Mouse (Mus musculus) midbrain, postnatal 0 days (tissue): ENCODE data around the gene Tnni3k. TPM values are rescaled to one million over a fixed set of nuclear protein-coding genes. Genes with fewer than 3 reads are reported as not detected.
A peak's percentile ranks its signal among the peaks of the same experiment; 100 is the strongest.

Experiments
- ATAC-seq: fragments of 200-750 bp; cut with Nextera tagmentation; 2 replicates; pipeline ENCODE4 v1.8.0; 2017; ENCODE audit warnings: moderate number of reproducible peaks, mild to moderate bottlenecking, moderate TSS enrichment, moderate library complexity; ENCODE audit not compliant: low FRiP score
- DNase-seq: peaks from one replicate; pipeline ENCODE4 v3.0.0-alpha.2; 2015; ENCODE audit warnings: low spot score
- H3K27ac ChIP-seq: fragments of 300-500 bp; sonication (generic); 2 replicates; pipeline ENCODE4 v1.5.1; 2014; ENCODE audit warnings: low read depth, mild to moderate bottlenecking, low read length, mixed read lengths
- H3K27me3 ChIP-seq: fragments of 300-500 bp; sonication (generic); 2 replicates; pipeline ENCODE4 v1.6.1; 2014; ENCODE audit warnings: low read length, control low read depth, mixed read lengths; ENCODE audit not compliant: insufficient read depth
- H3K36me3 ChIP-seq: fragments of 300-500 bp; sonication (generic); 2 replicates; pipeline ENCODE4 v1.6.1; 2014; ENCODE audit warnings: low read length, control low read depth, mixed read lengths; ENCODE audit not compliant: insufficient read depth
- H3K4me1 ChIP-seq: fragments of 300-500 bp; sonication (generic); 2 replicates; pipeline ENCODE4 v1.6.1; 2014; ENCODE audit warnings: mild to moderate bottlenecking, control low read depth, antibody characterized with exemption, low read length, mixed read lengths; ENCODE audit not compliant: insufficient read depth
- H3K4me2 ChIP-seq: fragments of 300-500 bp; sonication (generic); 2 replicates; pipeline ENCODE4 v1.6.1; 2014; ENCODE audit warnings: low read depth, mild to moderate bottlenecking, low read length, mixed read lengths; ENCODE audit not compliant: poor library complexity, severe bottlenecking
- H3K4me3 ChIP-seq: fragments of 300-500 bp; sonication (generic); 2 replicates; pipeline ENCODE4 v1.5.1; 2014; ENCODE audit warnings: low read depth, mild to moderate bottlenecking, low read length, moderate library complexity
- H3K9ac ChIP-seq: fragments of 300-500 bp; sonication (generic); replicated peaks from 2 replicates; pipeline ENCODE4 v1.6.1; 2014; ENCODE audit warnings: mild to moderate bottlenecking, low read length, moderate library complexity, mixed read lengths; ENCODE audit not compliant: poor library complexity, severe bottlenecking
- H3K9me3 ChIP-seq: fragments of 300-500 bp; sonication (generic); 2 replicates; pipeline ENCODE4 v1.6.1; 2016; ENCODE audit warnings: low read length, control low read depth
- CTCF ChIP-seq: IDR thresholded peaks from 2 replicates; pipeline ENCODE4 v1.5.1; 2016; ENCODE audit warnings: antibody characterized with exemption, mild to moderate bottlenecking
- WGBS: fragments of 180-500 bp; shearing (Covaris S2); extraction: QIAGEN DNeasy Blood & Tissue Kit; methylation state at CpG from one replicate; pipeline ENCODE4 v1.1.7; 2014; 5-methylcytosine and 5-hydroxymethylcytosine counted together
- polyA plus RNA-seq: library from polyadenylated mRNA; unstranded; fragments of >200 nt; fragmentation: Nextera tagmentation; extraction: Ambion mirVana; gene quantifications from 2 replicates; pipeline ENCODE4 v1.2.1, GENCODE M21; 2015
- total RNA-seq: library from RNA; depleted of rRNA; stranded (reverse); fragments of >200 nt; gene quantifications from 2 replicates; pipeline ENCODE4 v1.2.3, GENCODE M21; 2014

Gene Tnni3k
- total and polyA plus RNA-seq, 2 experiments from 2014 or later, result not detected

GRCm38 (mm10) chr3:154979101-154979500 is 76.1 kb downstream of the Tnni3k start:
- Histone ChIP-seq H3K9ac (no peak overlapping the region), H3K4me3 (no peak overlapping the region), H3K27me3 (no peaks in the 10 kb centered on the region), H3K9me3 (no peaks in the 10 kb centered on the region), H3K4me2 (no peak overlapping the region), H3K4me1 (no peaks in the 10 kb centered on the region), H3K27ac (no peak overlapping the region), H3K36me3 (no peaks in the 10 kb centered on the region)
- TF ChIP-seq CTCF, result no peak
- 84% methylated on average over 7 of the region's 7 CpGs for WGBS
- no peak for ATAC-seq
- no peak for DNase-seq

GRCm38 (mm10) chr3:154971626-154972025 is 83.6 kb downstream of the Tnni3k start:
- no peak overlapping the region for H3K27ac ChIP-seq
- H3K4me2 ChIP-seq, result no peak overlapping the region
- DNase-seq, result no peak
- WGBS, result 58% methylated on average over 1 of the region's 1 CpGs
- H3K27me3 ChIP-seq, result no peaks in the 10 kb centered on the region
- H3K9ac ChIP-seq, result no peak overlapping the region
- no peak for ATAC-seq
- H3K9me3 ChIP-seq, result no peaks in the 10 kb centered on the region
- no peak overlapping the region for H3K4me3 ChIP-seq
- H3K36me3 ChIP-seq, result no peaks in the 10 kb centered on the region
- TF ChIP-seq CTCF, result no peak
- H3K4me1 ChIP-seq, result no peaks in the 10 kb centered on the region

GRCm38 (mm10) chr3:154970981-154971380 is 84.2 kb downstream of the Tnni3k start:
- no peak for TF ChIP-seq CTCF
- no peak for ATAC-seq
- Histone ChIP-seq H3K4me2 (no peak overlapping the region), H3K27me3 (no peaks in the 10 kb centered on the region), H3K36me3 (no peaks in the 10 kb centered on the region), H3K9me3 (no peaks in the 10 kb centered on the region), H3K9ac (no peak overlapping the region), H3K4me3 (no peak overlapping the region), H3K27ac (no peak overlapping the region), H3K4me1 (no peaks in the 10 kb centered on the region)
- no peak for DNase-seq
- WGBS, result 77% methylated on average over 2 of the region's 2 CpGs

GRCm38 (mm10) chr3:154961284-154961683 is 93.9 kb downstream of the Tnni3k start:
- 33% methylated on average over 3 of the region's 3 CpGs for WGBS
- DNase-seq, result peak; percentile 74
- Histone ChIP-seq H3K9me3 (no peaks in the 10 kb centered on the region), H3K4me2 (no peak overlapping the region), H3K27me3 (no peaks in the 10 kb centered on the region), H3K4me3 (no peak overlapping the region), H3K9ac (no peak overlapping the region), H3K27ac (peak overlapping the region; percentile 65), H3K4me1 (peaks cover 6% of the 10 kb centered on the region; the same call in 1 of the 2 replicates), H3K36me3 (no peaks in the 10 kb centered on the region)
- ATAC-seq, result peak; percentile 82
- no peak for TF ChIP-seq CTCF

- no peak for TF ChIP-seq CTCF
- no peak overlapping the region for H3K4me3 ChIP-seq
- no peak for ATAC-seq
- H3K9me3 ChIP-seq, result no peaks in the 10 kb centered on the region
- H3K4me1 ChIP-seq, result no peaks in the 10 kb centered on the region
- H3K9ac ChIP-seq, result no peak overlapping the region
- WGBS, result 63% methylated on average over 2 of the region's 2 CpGs
- no peak for DNase-seq
- no peaks in the 10 kb centered on the region for H3K36me3 ChIP-seq
- no peak overlapping the region for H3K27ac ChIP-seq
- no peaks in the 10 kb centered on the region for H3K27me3 ChIP-seq
- no peak overlapping the region for H3K4me2 ChIP-seq
Measured at GRCm38 (mm10) chr3:154953088-154953487, 102.1 kb downstream of the Tnni3k start.

- Histone ChIP-seq H3K27me3 (no peaks in the 10 kb centered on the region), H3K9ac (no peak overlapping the region), H3K36me3 (no peaks in the 10 kb centered on the region), H3K4me1 (no peaks in the 10 kb centered on the region), H3K4me3 (no peak overlapping the region), H3K9me3 (no peaks in the 10 kb centered on the region), H3K4me2 (no peak overlapping the region), H3K27ac (no peak overlapping the region)
- TF ChIP-seq CTCF, result no peak
- ATAC-seq (no peak), DNase-seq (no peak)
- WGBS, result 78% methylated on average over 2 of the region's 2 CpGs
Measured at GRCm38 (mm10) chr3:154949551-154949950, 105.7 kb downstream of the Tnni3k start.
